In the genomic region with DNA sequence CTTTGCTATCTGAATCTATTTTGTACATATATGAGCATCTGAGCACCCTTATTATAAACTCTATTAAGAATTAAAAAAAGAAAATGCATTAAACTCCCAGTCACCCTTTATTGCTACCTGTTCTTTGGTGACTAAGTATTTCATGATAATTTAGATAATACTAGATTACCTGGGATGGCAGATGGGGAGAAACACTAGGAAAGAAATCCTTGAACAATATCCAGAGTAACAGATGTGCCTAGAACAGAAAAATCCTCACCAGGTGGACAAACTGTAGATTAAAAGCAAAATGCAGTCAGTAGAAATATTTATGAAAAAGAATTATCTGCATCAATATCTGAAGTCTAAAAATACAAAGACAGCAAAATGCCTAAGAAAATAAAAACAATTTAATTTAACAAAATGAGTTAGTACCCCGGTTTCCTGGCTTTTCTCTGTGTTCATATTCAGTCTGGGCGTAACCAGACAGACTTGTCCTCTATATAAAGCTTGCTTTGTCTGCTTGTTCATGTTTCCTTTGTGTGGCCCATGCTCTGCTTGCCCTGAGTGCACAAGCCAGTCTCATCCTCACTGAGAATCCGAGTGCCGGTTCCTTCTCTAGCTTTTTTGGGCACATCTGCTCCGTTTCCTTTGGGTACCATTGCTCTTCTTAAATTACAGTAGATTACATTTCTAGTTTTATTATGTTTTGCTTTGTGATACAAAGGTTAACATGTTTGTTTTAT, we compare ENCODE assay signal across 21 mouse cellular contexts. TPM values are rescaled to one million over a fixed set of nuclear protein-coding genes. Genes with fewer than 3 reads are reported as not detected.
DNase-seq lines count a peak whose midpoint lies in the region; ATAC-seq lines count a peak whose summit lies in the region.
"Had no signal": no experiment of that assay in that cellular context is flagged by ENCODE, and none has a peak within 500 bp of the region (broad histone marks: within the 10 kb centered on the region; RNA-seq: fewer than 3 reads in every experiment).

No protein-coding gene starts in this region.

- no peak for ATAC-seq in heart, embryonic 12.5 days (ENCODE audit: insufficient number of reproducible peaks, low FRiP score)
- ATAC-seq in hindbrain, embryonic 11.5 days (ENCODE audit: low FRiP score) = 0 out of 2 replicates have a peak, but pooled peaks have one; percentile 61
- ATAC-seq in hindbrain, embryonic 12.5 days (ENCODE audit: low FRiP score) = no peak
- ATAC-seq in neural tube, embryonic 14.5 days (ENCODE audit: low read depth) = peak; percentile 59; the same call in 1 of the 2 replicates
- ATAC-seq: forebrain, embryonic 16.5 days; lung, postnatal 0 days had no signal

- no peak for DNase-seq in heart, adult 18-20 months
- DNase-seq in hindbrain, embryonic 11.5 days (ENCODE audit: low spot score) = peak; percentile 21
- DNase-seq in embryo, embryonic 11 days = peak; percentile 25
- no peak for DNase-seq in left cerebral cortex, postnatal 10 days (ENCODE audit: extremely low spot score in 1 of 2, low spot score in 2 of 2)
- DNase-seq: adrenal gland, postnatal 36 days; cerebellum, adult 18-20 months; kidney, adult 11 months; right cerebral cortex, adult 18-20 months had no signal

- H3K27me3 ChIP-seq in heart, embryonic 12.5 days (replicated peaks) = no peaks in the 10 kb centered on the region
- no peaks in the 10 kb centered on the region for H3K27me3 ChIP-seq in hindbrain, embryonic 11.5 days (ENCODE audit: control insufficient read depth, insufficient read depth, low read length)
- no peaks in the 10 kb centered on the region for H3K27me3 ChIP-seq in hindbrain, embryonic 12.5 days
- no peaks in the 10 kb centered on the region for H3K27me3 ChIP-seq in neural tube, embryonic 14.5 days (ENCODE audit: control insufficient read depth, insufficient read depth, low read length)
- H3K27me3 ChIP-seq: embryonic facial prominence, embryonic 15.5 days; limb, embryonic 15.5 days; liver, embryonic 15.5 days; midbrain, embryonic 12.5 days had no signal

- peak overlapping the region; percentile 54; the same call in 1 of the 2 replicates for H3K27ac ChIP-seq in heart, embryonic 12.5 days (ENCODE audit: poor library complexity, severe bottlenecking)
- H3K27ac ChIP-seq in hindbrain, embryonic 11.5 days (ENCODE audit: low read depth, low read length) = no peak overlapping the region
- no peak overlapping the region for H3K27ac ChIP-seq in hindbrain, embryonic 12.5 days
- peak overlapping the region; percentile 36; the same call in 1 of the 2 replicates for H3K27ac ChIP-seq in neural tube, embryonic 14.5 days (ENCODE audit: low read depth, low read length)
- H3K27ac ChIP-seq: embryonic facial prominence, embryonic 15.5 days; kidney, postnatal 0 days; limb, embryonic 15.5 days; liver, embryonic 15.5 days; midbrain, embryonic 12.5 days; stomach, postnatal 0 days had no signal

- 65% methylated on average over 5 of the region's 5 CpGs for WGBS in heart, embryonic 12.5 days
- WGBS in hindbrain, embryonic 11.5 days = 50% methylated on average over 5 of the region's 5 CpGs
- WGBS in hindbrain, embryonic 12.5 days = 46% methylated on average over 5 of the region's 5 CpGs
- WGBS in neural tube, embryonic 14.5 days = 46% methylated on average over 5 of the region's 5 CpGs

- H3K9me3 ChIP-seq in heart, embryonic 12.5 days (replicated peaks) = peaks cover 7% of the 10 kb centered on the region
- H3K9me3 ChIP-seq in hindbrain, embryonic 11.5 days (ENCODE audit: control insufficient read depth, low read length) = no peaks in the 10 kb centered on the region; the same call in 1 of the 2 replicates
- H3K9me3 ChIP-seq in hindbrain, embryonic 12.5 days (replicated peaks) = peaks cover 7% of the 10 kb centered on the region; the same call in 1 of the 2 replicates
- no peaks in the 10 kb centered on the region for H3K9me3 ChIP-seq in neural tube, embryonic 14.5 days (ENCODE audit: control insufficient read depth, low read length)
- H3K9me3 ChIP-seq: limb, embryonic 15.5 days; liver, embryonic 15.5 days; midbrain, embryonic 12.5 days had no signal

- no peak overlapping the region for H3K4me3 ChIP-seq in heart, embryonic 12.5 days
- H3K4me3 ChIP-seq in hindbrain, embryonic 11.5 days (ENCODE audit: low read depth, low read length) = no peak overlapping the region
- H3K4me3 ChIP-seq in hindbrain, embryonic 12.5 days = no peak overlapping the region
- no peak overlapping the region for H3K4me3 ChIP-seq in neural tube, embryonic 14.5 days (ENCODE audit: low read depth, low read length)
- H3K4me3 ChIP-seq: embryonic facial prominence, embryonic 15.5 days; limb, embryonic 15.5 days; liver, embryonic 15.5 days; midbrain, embryonic 12.5 days had no signal

- H3K36me3 ChIP-seq in heart, embryonic 12.5 days = peaks cover 15% of the 10 kb centered on the region
- H3K36me3 ChIP-seq in hindbrain, embryonic 11.5 days (ENCODE audit: control insufficient read depth, insufficient read depth, low read length) = no peaks in the 10 kb centered on the region
- H3K36me3 ChIP-seq in hindbrain, embryonic 12.5 days = peaks cover 15% of the 10 kb centered on the region; the same call in 1 of the 2 replicates
- no peaks in the 10 kb centered on the region for H3K36me3 ChIP-seq in neural tube, embryonic 14.5 days (ENCODE audit: control insufficient read depth, insufficient read depth, low read length)
- H3K36me3 ChIP-seq: liver, embryonic 15.5 days; midbrain, embryonic 12.5 days had no signal

- intact Hi-C loops in left cerebral cortex, postnatal 10 days (cut with DNase I) = no loop called here

- H3K9ac ChIP-seq in heart, embryonic 12.5 days = no peak overlapping the region
- H3K9ac ChIP-seq in hindbrain, embryonic 11.5 days (ENCODE audit: low read depth, low read length) = no peak overlapping the region
- no peak overlapping the region for H3K9ac ChIP-seq in hindbrain, embryonic 12.5 days
- H3K9ac ChIP-seq in neural tube, embryonic 14.5 days (replicated peaks; ENCODE audit: low read depth, low read length) = no peak overlapping the region
- H3K9ac ChIP-seq: embryonic facial prominence, embryonic 15.5 days; limb, embryonic 15.5 days; liver, embryonic 15.5 days; midbrain, embryonic 12.5 days had no signal

- H3K4me1 ChIP-seq in heart, embryonic 12.5 days (replicated peaks) = peaks cover 6% of the 10 kb centered on the region
- no peaks in the 10 kb centered on the region for H3K4me1 ChIP-seq in hindbrain, embryonic 11.5 days (replicated peaks; ENCODE audit: control insufficient read depth, insufficient read depth, low read length)
- H3K4me1 ChIP-seq in hindbrain, embryonic 12.5 days = no peaks in the 10 kb centered on the region
- H3K4me1 ChIP-seq in neural tube, embryonic 14.5 days (ENCODE audit: control insufficient read depth, insufficient read depth, low read length) = no peaks in the 10 kb centered on the region
- H3K4me1 ChIP-seq: limb, embryonic 15.5 days; liver, embryonic 15.5 days; midbrain, embryonic 12.5 days had no signal

- H3K4me2 ChIP-seq in heart, embryonic 12.5 days = no peak overlapping the region
- H3K4me2 ChIP-seq in hindbrain, embryonic 11.5 days (replicated peaks; ENCODE audit: low read depth, low read length) = no peak overlapping the region
- H3K4me2 ChIP-seq in hindbrain, embryonic 12.5 days (replicated peaks) = no peak overlapping the region
- no peak overlapping the region for H3K4me2 ChIP-seq in neural tube, embryonic 14.5 days (ENCODE audit: low read depth, low read length)
- H3K4me2 ChIP-seq: embryonic facial prominence, embryonic 15.5 days; limb, embryonic 15.5 days; liver, embryonic 15.5 days; midbrain, embryonic 12.5 days had no signal

RNA-seq across cellular contexts. Expression of gene Gpr22, which starts 13.0 kb away (rescaled TPM):
- polyA plus RNA-seq in heart, embryonic 12.5 days (2016; fragmentation: Nextera tagmentation; extraction: Ambion mirVana) = 14.2 and 17.5 TPM in 2 replicates
- 10 to 100 TPM; 16.6 to 20.0 TPM for total RNA-seq in heart, adult 18-20 months (2021)
- 11.0 and 12.7 TPM in 2 replicates for polyA plus RNA-seq in hindbrain, embryonic 11.5 days (2014; fragmentation: Nextera tagmentation; extraction: Ambion mirVana)
- polyA plus RNA-seq in hindbrain, embryonic 12.5 days (2016; fragmentation: Nextera tagmentation; extraction: Ambion mirVana) = 10.7 and 11.0 TPM in 2 replicates
- polyA plus RNA-seq in neural tube, embryonic 14.5 days (2014; fragmentation: Nextera tagmentation; extraction: Ambion mirVana) = 29.3 and 32.5 TPM in 2 replicates
- 10 to 100 TPM; 40.1 to 41.7 TPM for total RNA-seq in left cerebral cortex, postnatal 10 days (2021)
- total RNA-seq: gastrocnemius, adult 18-20 months; gastrocnemius, postnatal 4 days had no signal

RNA-seq across cellular contexts. Expression of gene Cog5, which starts 46.1 kb away (rescaled TPM):
- 33.5 and 34.2 TPM in 2 replicates for polyA plus RNA-seq in heart, embryonic 12.5 days (2016; fragmentation: Nextera tagmentation; extraction: Ambion mirVana)
- total RNA-seq in heart, adult 18-20 months (2021) = 10 to 100 TPM; 54.5 to 60.3 TPM
- 41.1 TPM in 2 replicates for polyA plus RNA-seq in hindbrain, embryonic 11.5 days (2014; fragmentation: Nextera tagmentation; extraction: Ambion mirVana)
- 38.1 and 39.7 TPM in 2 replicates for polyA plus RNA-seq in hindbrain, embryonic 12.5 days (2016; fragmentation: Nextera tagmentation; extraction: Ambion mirVana)
- 40.1 and 43.5 TPM in 2 replicates for polyA plus RNA-seq in neural tube, embryonic 14.5 days (2014; fragmentation: Nextera tagmentation; extraction: Ambion mirVana)
- total RNA-seq in left cerebral cortex, postnatal 10 days (2021) = 10 to 100 TPM; 42.1 to 47.9 TPM

RNA-seq across cellular contexts. Expression of gene Dus4l, which starts 46.2 kb away (rescaled TPM):
- polyA plus RNA-seq in heart, embryonic 12.5 days (2016; fragmentation: Nextera tagmentation; extraction: Ambion mirVana) = 7.2 and 7.9 TPM in 2 replicates
- 1 to 10 TPM; 5.9 to 8.0 TPM for total RNA-seq in heart, adult 18-20 months (2021)
- 9.3 and 13.2 TPM in 2 replicates for polyA plus RNA-seq in hindbrain, embryonic 11.5 days (2014; fragmentation: Nextera tagmentation; extraction: Ambion mirVana)
- 7.2 and 9.1 TPM in 2 replicates for polyA plus RNA-seq in hindbrain, embryonic 12.5 days (2016; fragmentation: Nextera tagmentation; extraction: Ambion mirVana)
- polyA plus RNA-seq in neural tube, embryonic 14.5 days (2014; fragmentation: Nextera tagmentation; extraction: Ambion mirVana) = 7.3 and 9.0 TPM in 2 replicates
- total RNA-seq in left cerebral cortex, postnatal 10 days (2021) = 1 to 10 TPM; 7.9 to 9.1 TPM

Comparison
In these comparisons a context has a peak if more than half of its experiments do, and no peak if none do; other contexts are left out.
1. ATAC-seq: peak in hindbrain, embryonic 11.5 days (single experiment) and neural tube, embryonic 14.5 days (single experiment); none in heart, embryonic 12.5 days (single experiment) and hindbrain, embryonic 12.5 days (single experiment).
2. H3K27ac ChIP-seq: peak in heart, embryonic 12.5 days (single experiment) and neural tube, embryonic 14.5 days (single experiment); none in hindbrain, embryonic 11.5 days (single experiment) and hindbrain, embryonic 12.5 days (single experiment).
3. DNase-seq: peak in hindbrain, embryonic 11.5 days (single experiment) and embryo, embryonic 11 days (single experiment); none in heart, adult 18-20 months (0 of 2) and left cerebral cortex, postnatal 10 days (0 of 2).